Mouse (Mus musculus): ENCODE measurements around the gene Camk1. TPM values are rescaled to one million over a fixed set of nuclear protein-coding genes. Genes with fewer than 3 reads are reported as not detected.

Gene Camk1
- polyA plus RNA-seq, 1 experiment from 2014 or later, result 132 TPM

DNA sequence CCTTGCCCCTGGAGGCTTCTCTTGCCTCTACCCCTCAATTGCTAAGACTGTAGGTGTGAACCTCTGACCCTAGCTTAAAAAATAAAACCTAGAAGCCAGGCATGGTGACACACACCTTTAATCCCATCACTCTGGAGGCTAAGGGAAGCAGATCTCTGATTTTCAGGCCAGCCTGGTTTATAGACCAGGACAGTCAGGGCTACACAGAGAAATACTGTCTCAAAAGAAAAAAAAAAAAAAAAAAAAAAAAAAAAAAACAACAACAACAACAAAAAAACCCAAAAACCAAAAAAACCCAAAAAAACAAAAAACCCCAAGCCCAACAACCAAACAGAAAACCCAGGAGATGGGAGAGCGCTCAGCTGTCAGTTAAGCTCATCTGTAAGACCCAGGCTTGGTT is 23.8 kb upstream of the Camk1 start:
- H3K4me1 ChIP-seq (ENCODE audit: control insufficient read depth, insufficient read depth, low read length), result no peaks in the 10 kb centered on the region
- no peak overlapping the region for H3K9ac ChIP-seq (ENCODE audit: low read depth, low read length)
- H3K27me3 ChIP-seq (ENCODE audit: control insufficient read depth, insufficient read depth, low read depth, low read length), result no peaks in the 10 kb centered on the region
- 100% methylated on average over 1 of the region's 1 CpGs for WGBS
- no peak overlapping the region for H3K27ac ChIP-seq (ENCODE audit: low read length)
- ATAC-seq, result no peak
- no peak overlapping the region for H3K4me3 ChIP-seq (ENCODE audit: low read depth, low read length)
- H3K4me2 ChIP-seq (ENCODE audit: low read length), result no peak overlapping the region
- H3K36me3 ChIP-seq (ENCODE audit: control insufficient read depth, insufficient read depth, low read length), result peaks cover 25% of the 10 kb centered on the region
- H3K9me3 ChIP-seq (replicated peaks; ENCODE audit: control insufficient read depth, low read length, poor library complexity, severe bottlenecking), result no peaks in the 10 kb centered on the region

DNA sequence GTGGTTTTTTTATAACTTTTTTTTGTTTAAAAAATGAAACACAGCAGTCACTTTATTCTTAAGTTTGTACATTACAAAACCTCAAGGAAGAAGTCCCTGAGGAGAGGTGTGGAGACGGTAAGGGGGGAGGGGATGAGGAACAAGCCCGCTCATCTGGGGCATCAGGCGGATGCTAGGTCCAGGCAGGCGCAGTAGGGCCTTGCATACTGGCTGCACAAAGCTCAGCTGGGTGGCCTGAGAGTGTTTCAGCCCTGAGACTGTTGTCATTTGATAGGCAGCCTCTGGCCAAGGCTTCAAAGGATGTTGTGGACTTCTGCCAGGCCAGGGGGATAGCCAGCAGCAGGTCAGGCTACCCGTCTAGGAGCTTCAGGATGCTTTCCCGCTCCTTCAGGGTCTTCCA is 22.9 kb upstream of the Camk1 start:
- Histone ChIP-seq H3K27me3 (ENCODE audit: control insufficient read depth, insufficient read depth, low read depth, low read length) (no peaks in the 10 kb centered on the region), H3K36me3 (ENCODE audit: control insufficient read depth, insufficient read depth, low read length) (peaks cover 19% of the 10 kb centered on the region), H3K4me2 (ENCODE audit: low read length) (no peak overlapping the region), H3K4me1 (ENCODE audit: control insufficient read depth, insufficient read depth, low read length) (no peaks in the 10 kb centered on the region), H3K27ac (ENCODE audit: low read length) (no peak overlapping the region), H3K9ac (ENCODE audit: low read depth, low read length) (no peak overlapping the region), H3K4me3 (ENCODE audit: low read depth, low read length) (no peak overlapping the region), H3K9me3 (replicated peaks; ENCODE audit: control insufficient read depth, low read length, poor library complexity, severe bottlenecking) (no peaks in the 10 kb centered on the region)
- WGBS, result 89% methylated on average over 6 of the region's 6 CpGs
- no peak for ATAC-seq

DNA sequence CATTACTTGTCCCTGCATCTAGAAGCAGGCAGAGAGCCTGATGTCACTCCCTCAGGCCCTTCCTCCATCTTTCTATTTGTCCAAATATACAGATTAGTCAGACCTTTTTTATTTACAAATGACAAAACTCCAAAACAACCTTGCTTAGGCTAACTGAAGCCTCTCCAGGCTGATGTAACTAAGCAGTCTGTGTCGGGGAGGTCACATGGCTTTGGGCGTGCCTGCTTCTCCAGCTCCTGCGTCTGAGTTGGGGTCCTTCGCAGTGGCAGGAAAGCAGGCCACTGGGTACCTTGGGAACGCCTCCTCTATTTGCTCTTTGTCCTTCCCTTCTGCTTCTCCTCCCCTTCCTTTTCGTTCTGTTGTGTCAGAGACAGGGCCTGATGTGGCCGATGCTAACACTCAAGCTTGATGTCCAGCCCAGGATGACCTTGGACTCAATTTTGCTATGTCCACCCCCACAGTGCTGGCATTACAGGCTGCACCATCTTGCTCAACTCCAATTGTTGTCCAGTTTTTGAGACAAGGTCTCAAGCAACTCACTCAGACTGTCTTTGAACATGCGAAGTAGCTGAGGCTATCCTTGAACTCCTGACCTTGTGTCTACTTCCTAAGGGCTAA is 20.8 kb upstream of the Camk1 start:
- Histone ChIP-seq H3K27me3 (ENCODE audit: control insufficient read depth, insufficient read depth, low read depth, low read length) (no peaks in the 10 kb centered on the region), H3K27ac (ENCODE audit: low read length) (no peak overlapping the region), H3K4me2 (ENCODE audit: low read length) (no peak overlapping the region), H3K4me3 (ENCODE audit: low read depth, low read length) (no peak overlapping the region), H3K36me3 (ENCODE audit: control insufficient read depth, insufficient read depth, low read length) (peaks cover 8% of the 10 kb centered on the region), H3K9me3 (replicated peaks; ENCODE audit: control insufficient read depth, low read length, poor library complexity, severe bottlenecking) (no peaks in the 10 kb centered on the region), H3K4me1 (ENCODE audit: control insufficient read depth, insufficient read depth, low read length) (no peaks in the 10 kb centered on the region), H3K9ac (ENCODE audit: low read depth, low read length) (no peak overlapping the region)
- 82% methylated on average over 8 of the region's 8 CpGs for WGBS
- ATAC-seq, result no peak

- ATAC-seq, result no peak
- Histone ChIP-seq H3K27me3 (ENCODE audit: control insufficient read depth, insufficient read depth, low read depth, low read length) (no peaks in the 10 kb centered on the region), H3K4me1 (ENCODE audit: control insufficient read depth, insufficient read depth, low read length) (no peaks in the 10 kb centered on the region), H3K4me2 (ENCODE audit: low read length) (no peak overlapping the region), H3K4me3 (ENCODE audit: low read depth, low read length) (no peak overlapping the region), H3K9ac (ENCODE audit: low read depth, low read length) (no peak overlapping the region), H3K36me3 (ENCODE audit: control insufficient read depth, insufficient read depth, low read length) (0 out of 2 replicates have a peak, but pooled peaks cover 3% of the 10 kb centered on the region), H3K9me3 (replicated peaks; ENCODE audit: control insufficient read depth, low read length, poor library complexity, severe bottlenecking) (no peaks in the 10 kb centered on the region), H3K27ac (ENCODE audit: low read length) (no peak overlapping the region)
- 95% methylated on average over 1 of the region's 1 CpGs for WGBS
Observed at GRCm38 (mm10) chr6:113362241-113362640, 18.5 kb upstream of the Camk1 start.

DNA sequence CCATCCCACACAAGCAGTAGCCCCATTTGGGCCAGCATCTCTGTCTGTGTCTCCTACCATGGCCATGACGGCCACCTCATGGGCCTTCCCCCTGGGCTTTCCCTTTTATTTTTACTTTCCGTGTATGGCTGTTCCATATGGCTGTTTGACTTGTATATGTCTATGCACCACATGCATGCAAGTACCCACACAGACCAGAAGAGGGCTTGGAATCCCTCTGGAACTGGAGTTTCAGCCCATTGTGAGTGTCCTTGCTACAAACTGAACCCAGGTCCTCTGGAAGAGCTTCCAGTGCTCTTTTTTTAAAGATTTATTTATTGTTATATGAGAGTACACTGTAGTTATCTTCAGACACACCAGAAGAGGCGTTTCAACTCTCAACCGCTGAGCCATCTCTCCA is 17.7 kb upstream of the Camk1 start:
- WGBS, result 77% methylated on average over 4 of the region's 4 CpGs
- Histone ChIP-seq H3K36me3 (ENCODE audit: control insufficient read depth, insufficient read depth, low read length) (0 out of 2 replicates have a peak, but pooled peaks cover 3% of the 10 kb centered on the region), H3K9me3 (replicated peaks; ENCODE audit: control insufficient read depth, low read length, poor library complexity, severe bottlenecking) (no peaks in the 10 kb centered on the region), H3K4me3 (ENCODE audit: low read depth, low read length) (no peak overlapping the region), H3K27me3 (ENCODE audit: control insufficient read depth, insufficient read depth, low read depth, low read length) (no peaks in the 10 kb centered on the region), H3K4me2 (ENCODE audit: low read length) (no peak overlapping the region), H3K4me1 (ENCODE audit: control insufficient read depth, insufficient read depth, low read length) (no peaks in the 10 kb centered on the region), H3K9ac (ENCODE audit: low read depth, low read length) (no peak overlapping the region), H3K27ac (ENCODE audit: low read length) (no peak overlapping the region)
- ATAC-seq, result no peak

DNA sequence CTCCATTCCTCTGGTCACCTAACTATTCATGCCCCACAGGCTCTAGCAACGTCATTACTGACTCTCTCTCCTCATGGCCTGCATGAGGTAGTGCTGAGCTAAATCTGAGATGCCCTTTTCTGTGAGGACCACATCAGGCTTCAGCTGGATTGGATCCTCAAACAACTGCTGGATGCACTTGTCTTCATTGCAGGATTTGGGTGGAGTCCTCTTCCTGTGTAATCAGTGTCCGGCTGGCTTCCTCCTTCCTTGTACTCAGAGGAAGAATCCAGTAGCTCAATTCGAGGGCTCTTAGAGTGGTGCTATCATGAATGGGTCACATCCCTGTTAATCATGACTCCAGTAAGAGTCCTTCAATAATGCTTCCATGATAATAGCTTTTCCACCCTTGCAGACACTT is 9.9 kb upstream of the Camk1 start:
- 70% methylated on average over 3 of the region's 3 CpGs for WGBS

DNA sequence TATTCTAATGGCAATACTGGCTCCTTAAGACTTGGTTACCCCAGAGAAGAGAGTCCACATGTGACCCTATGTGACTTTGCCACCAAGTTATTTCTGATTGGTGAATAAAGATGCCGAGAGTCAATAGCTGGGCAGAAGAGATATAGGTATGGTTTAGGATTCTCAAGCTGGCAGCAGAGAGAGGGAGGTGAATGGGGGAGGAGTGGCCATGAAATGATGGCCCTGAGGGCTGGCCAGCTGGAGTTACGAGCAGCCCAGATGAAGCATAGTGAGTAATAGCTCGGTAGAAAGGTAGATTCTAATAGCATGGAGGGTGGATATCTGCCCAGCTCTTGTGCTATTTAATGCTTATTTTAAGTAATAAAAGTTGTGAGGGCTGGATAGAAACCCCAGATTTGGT is 9.0 kb upstream of the Camk1 start:
- 83% methylated on average over 3 of the region's 3 CpGs for WGBS
- H3K27ac ChIP-seq (ENCODE audit: low read length), result no peak overlapping the region
- H3K9me3 ChIP-seq (replicated peaks; ENCODE audit: control insufficient read depth, low read length, poor library complexity, severe bottlenecking), result no peaks in the 10 kb centered on the region
- no peak overlapping the region for H3K4me3 ChIP-seq (ENCODE audit: low read depth, low read length)
- H3K27me3 ChIP-seq (ENCODE audit: control insufficient read depth, insufficient read depth, low read depth, low read length), result no peaks in the 10 kb centered on the region
- ATAC-seq, result no peak
- H3K4me2 ChIP-seq (ENCODE audit: low read length), result no peak overlapping the region
- H3K9ac ChIP-seq (ENCODE audit: low read depth, low read length), result no peak overlapping the region
- no peaks in the 10 kb centered on the region for H3K4me1 ChIP-seq (ENCODE audit: control insufficient read depth, insufficient read depth, low read length)
- H3K36me3 ChIP-seq (ENCODE audit: control insufficient read depth, insufficient read depth, low read length), result no peaks in the 10 kb centered on the region

More for the DNA sequence above, 9.9 kb upstream of the Camk1 start:
- Histone ChIP-seq H3K4me1 (ENCODE audit: control insufficient read depth, insufficient read depth, low read length) (no peaks in the 10 kb centered on the region), H3K4me2 (ENCODE audit: low read length) (no peak overlapping the region), H3K9me3 (replicated peaks; ENCODE audit: control insufficient read depth, low read length, poor library complexity, severe bottlenecking) (no peaks in the 10 kb centered on the region), H3K4me3 (ENCODE audit: low read depth, low read length) (no peak overlapping the region), H3K27me3 (ENCODE audit: control insufficient read depth, insufficient read depth, low read depth, low read length) (no peaks in the 10 kb centered on the region), H3K36me3 (ENCODE audit: control insufficient read depth, insufficient read depth, low read length) (no peaks in the 10 kb centered on the region), H3K9ac (ENCODE audit: low read depth, low read length) (no peak overlapping the region), H3K27ac (ENCODE audit: low read length) (no peak overlapping the region)
- ATAC-seq, result no peak

- H3K9ac ChIP-seq (ENCODE audit: low read depth, low read length), result no peak overlapping the region
- no peak for ATAC-seq
- H3K27ac ChIP-seq (ENCODE audit: low read length), result no peak overlapping the region
- no peaks in the 10 kb centered on the region for H3K36me3 ChIP-seq (ENCODE audit: control insufficient read depth, insufficient read depth, low read length)
- H3K4me3 ChIP-seq (ENCODE audit: low read depth, low read length), result no peak overlapping the region
- H3K4me1 ChIP-seq (ENCODE audit: control insufficient read depth, insufficient read depth, low read length), result no peaks in the 10 kb centered on the region
- no peak overlapping the region for H3K4me2 ChIP-seq (ENCODE audit: low read length)
- 66% methylated on average over 10 of the region's 10 CpGs for WGBS
- H3K27me3 ChIP-seq (ENCODE audit: control insufficient read depth, insufficient read depth, low read depth, low read length), result no peaks in the 10 kb centered on the region
- H3K9me3 ChIP-seq (replicated peaks; ENCODE audit: control insufficient read depth, low read length, poor library complexity, severe bottlenecking), result no peaks in the 10 kb centered on the region
Observed at GRCm38 (mm10) chr6:113351653-113352052, 7.9 kb upstream of the Camk1 start.

DNA sequence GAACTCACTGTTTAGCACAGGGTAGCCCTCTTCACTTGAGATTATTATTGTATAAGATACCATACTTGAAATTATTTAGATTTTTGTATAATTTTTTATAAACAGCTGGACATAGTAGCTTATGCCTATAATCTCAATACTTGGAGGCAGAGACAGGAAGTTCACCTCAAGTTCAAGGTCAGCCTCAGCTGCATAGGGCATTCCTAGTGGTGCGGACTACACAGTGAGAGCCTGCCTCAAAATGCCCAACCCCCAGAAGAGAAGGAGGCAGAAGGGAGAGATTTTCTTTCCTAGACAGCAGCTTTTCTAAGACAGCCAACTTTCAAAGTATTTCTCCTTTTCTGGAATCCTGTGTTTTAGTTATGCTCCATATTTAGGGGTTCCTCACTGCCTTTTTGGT is 7.4 kb upstream of the Camk1 start:
- Histone ChIP-seq H3K9me3 (replicated peaks; ENCODE audit: control insufficient read depth, low read length, poor library complexity, severe bottlenecking) (no peaks in the 10 kb centered on the region), H3K9ac (ENCODE audit: low read depth, low read length) (no peak overlapping the region), H3K4me3 (ENCODE audit: low read depth, low read length) (no peak overlapping the region), H3K27ac (ENCODE audit: low read length) (no peak overlapping the region), H3K27me3 (ENCODE audit: control insufficient read depth, insufficient read depth, low read depth, low read length) (no peaks in the 10 kb centered on the region), H3K4me2 (ENCODE audit: low read length) (no peak overlapping the region), H3K36me3 (ENCODE audit: control insufficient read depth, insufficient read depth, low read length) (no peaks in the 10 kb centered on the region), H3K4me1 (ENCODE audit: control insufficient read depth, insufficient read depth, low read length) (no peaks in the 10 kb centered on the region)
- ATAC-seq, result no peak
- 90% methylated on average over 1 of the region's 1 CpGs for WGBS
